Mouse (Mus musculus): Measurements from ENCODE around the gene Cdh3.
"Not testable (repeated sequence)": the region's sequence is repeated elsewhere in the genome, so short reads cannot be mapped to it uniquely, and the experiment has no call there.

Cdh3 gene

GRCm38 (mm10) chr8:106571551-106572172 lies 61.0 kb downstream of the Cdh3 start:
- DNase-seq (ENCODE audit: low read depth, low spot score) = no peak

- not testable (repeated sequence) for DNase-seq (ENCODE audit: low read depth, low spot score)
Measured at GRCm38 (mm10) chr8:106572175-106572574, 61.5 kb downstream of the Cdh3 start.

DNA sequence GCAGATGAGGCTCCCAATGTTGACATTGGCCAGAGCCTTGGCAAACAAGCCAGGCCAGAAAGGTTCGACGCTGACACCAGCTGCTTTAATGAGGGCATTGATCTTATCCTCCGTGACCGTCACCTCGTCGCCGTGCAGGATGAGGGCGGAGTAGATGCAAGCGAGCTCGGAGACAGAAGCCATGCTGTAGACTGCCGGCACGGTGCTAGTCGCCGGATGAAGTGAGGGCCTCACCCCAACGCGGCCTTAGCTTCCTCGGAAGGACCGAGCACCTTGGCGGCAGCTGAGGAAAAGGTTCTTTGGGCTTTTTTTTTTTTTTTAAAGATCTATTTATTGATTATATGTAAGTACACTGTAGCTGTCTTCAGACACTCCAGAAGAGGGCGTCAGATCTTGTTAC lies 62.5 kb downstream of the Cdh3 start, which contains the start of gene Gm10073:
TSS of gene Gm10073 (minus strand) at position 294 of the 400 bp plus-strand sequence.
- DNase-seq (ENCODE audit: low read depth, low spot score) = not testable (repeated sequence)

GRCm38 (mm10) chr8:106574283-106574682 lies 63.6 kb downstream of the Cdh3 start:
- DNase-seq (ENCODE audit: low read depth, low spot score) = no peak

DNA sequence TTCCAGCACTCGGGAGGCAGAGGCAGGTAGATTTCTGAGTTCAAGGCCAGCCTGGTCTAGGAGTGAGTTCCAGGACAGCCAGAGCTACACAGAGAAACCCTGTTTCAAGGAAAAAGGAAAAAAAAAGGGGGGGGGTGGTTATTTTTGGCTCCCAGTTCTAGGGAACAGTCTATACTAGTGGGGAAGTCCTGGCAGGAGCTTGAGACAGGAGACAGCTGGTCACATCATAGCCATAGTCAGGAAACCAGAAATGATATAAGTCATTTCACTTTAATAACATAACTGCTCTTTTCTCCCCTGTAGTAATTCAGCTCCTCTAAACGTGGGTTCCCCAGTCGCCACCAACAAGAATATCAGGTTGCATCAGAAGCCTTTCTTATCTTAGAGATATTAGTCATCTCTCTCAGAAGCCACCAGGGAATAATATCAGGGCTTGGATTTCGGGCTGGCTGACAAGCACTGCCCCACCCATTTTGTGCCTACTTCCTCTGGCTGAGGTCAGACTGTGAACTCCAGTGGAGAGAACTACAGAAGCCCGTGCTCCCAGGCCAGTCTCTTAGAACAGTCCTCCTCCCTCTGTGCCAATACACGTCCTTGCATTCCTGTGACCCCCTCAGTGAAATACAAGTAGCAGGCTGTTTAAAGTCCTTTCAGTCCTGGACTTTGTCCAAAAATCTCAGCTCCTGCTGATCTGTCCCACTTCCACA lies 66.3 kb downstream of the Cdh3 start:
- no peak for DNase-seq (ENCODE audit: low read depth, low spot score)

DNA sequence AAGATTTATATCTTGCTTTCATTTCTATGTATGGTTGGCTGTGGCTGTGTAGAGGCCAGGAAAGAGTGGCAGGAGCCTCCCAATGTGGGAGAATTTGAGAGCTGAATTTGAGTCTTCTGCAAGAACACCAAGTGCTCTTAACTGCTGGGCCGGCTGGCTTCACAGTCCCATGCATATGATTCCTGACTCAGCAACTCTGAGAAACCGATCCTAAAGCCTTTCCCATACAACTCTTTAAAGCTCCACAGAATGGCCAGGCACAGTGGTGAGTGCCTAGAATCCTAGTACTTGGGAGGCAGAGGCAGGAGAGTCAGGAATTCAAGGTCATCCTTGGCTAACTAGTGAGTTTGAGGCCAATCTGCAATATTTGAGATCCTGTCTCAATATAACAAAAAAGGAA lies 68.8 kb downstream of the Cdh3 start:
- no peak for DNase-seq (ENCODE audit: low read depth, low spot score)

DNA sequence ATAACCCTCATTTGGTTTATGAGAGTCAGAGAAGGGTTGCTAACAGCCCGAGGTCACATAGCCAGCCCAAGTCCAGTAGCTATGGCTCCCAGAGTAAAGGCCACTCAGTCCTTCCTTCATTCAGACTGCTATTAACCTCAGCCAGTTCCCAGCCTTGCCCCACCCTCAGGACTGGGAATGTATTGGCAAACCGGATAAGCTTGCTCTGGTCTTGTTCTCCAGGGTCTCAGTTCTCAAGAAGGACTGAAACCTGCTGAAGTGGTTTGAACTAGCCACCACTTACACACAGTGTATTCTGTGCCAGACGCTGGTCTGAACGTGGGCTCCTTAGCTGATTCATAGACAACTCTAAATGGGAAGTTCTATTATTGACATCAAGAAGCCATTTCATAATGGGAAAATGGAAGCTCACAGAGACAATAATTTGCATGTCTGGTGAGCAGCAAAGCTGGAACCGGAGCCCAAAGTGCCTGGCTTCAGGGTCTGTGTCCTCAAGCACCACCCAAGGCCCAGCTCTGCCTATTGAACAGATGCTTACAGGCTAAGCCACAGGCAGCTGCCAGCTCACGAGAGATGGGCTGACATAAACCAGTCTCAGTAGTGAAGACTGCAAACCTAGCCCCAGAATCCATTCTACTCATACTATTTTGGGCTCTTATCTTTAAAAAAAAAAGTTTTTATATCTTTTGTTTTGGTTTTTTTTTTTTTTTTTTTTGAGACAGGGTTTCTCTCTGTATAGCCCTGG lies 70.8 kb downstream of the Cdh3 start:
- DNase-seq (ENCODE audit: low read depth, low spot score) = no peak

DNA sequence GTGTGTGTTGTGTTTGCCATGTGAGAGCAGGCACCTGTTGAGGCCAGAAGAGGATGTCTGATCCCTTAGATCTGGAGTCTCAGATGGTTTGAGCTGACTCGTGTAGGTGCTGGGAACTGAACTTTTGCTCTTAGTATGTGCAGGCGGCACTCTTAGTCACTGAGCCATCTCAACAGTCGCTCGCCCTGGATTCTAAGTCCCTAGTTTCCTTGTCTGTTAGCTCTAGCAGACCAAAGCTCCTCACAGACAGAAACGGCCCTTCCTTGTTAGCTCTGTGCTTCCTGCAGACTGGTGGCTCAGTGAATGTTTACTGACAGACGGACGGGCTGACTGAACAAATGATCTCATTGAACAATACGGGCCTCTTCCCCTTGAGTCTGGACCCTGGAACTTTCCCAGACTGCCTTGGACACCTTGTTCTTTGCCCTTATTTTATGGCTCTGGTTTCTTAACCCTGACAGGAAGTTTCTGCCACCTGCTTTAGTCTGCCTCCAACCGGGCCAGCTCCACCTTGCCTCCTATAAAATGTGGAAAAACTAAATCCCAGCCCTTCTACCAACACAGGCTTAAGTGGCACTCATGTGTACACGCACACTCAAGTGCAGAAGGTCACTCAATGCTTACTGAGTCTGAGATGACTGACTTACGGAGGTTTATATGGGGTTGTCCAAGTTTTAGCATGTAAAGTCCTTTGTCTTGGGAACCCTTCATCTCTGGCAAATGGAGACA lies 74.4 kb downstream of the Cdh3 start:
- no peak for DNase-seq (ENCODE audit: low read depth, low spot score)

- DNase-seq (ENCODE audit: low read depth, low spot score) = no peak
Measured at GRCm38 (mm10) chr8:106585671-106586037, 75.0 kb downstream of the Cdh3 start.

GRCm38 (mm10) chr8:106586896-106587295 lies 76.2 kb downstream of the Cdh3 start:
- no peak for DNase-seq (ENCODE audit: low read depth, low spot score)

GRCm38 (mm10) chr8:106588443-106589431 lies 78.0 kb downstream of the Cdh3 start:
- DNase-seq (ENCODE audit: low read depth, low spot score) = no peak

DNA sequence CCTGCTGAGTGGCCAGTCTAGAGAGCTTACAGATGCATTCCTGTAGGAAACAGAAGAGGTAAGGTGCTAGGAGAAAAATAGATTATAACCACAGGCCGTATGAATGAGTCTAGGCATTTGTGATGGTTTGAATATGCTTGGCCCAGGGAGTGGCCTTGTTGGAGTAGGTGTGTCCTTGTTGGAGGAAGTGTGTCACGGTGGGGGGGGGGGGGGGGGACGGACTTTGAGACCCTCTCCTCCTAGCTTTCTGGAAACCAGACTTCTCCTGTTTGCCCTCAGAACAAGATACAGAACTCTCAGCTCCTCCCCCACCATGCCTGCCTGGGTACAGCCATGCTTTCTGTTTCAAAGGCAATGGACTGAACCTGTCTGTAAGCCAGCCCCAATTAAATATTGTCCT lies 81.8 kb downstream of the Cdh3 start:
- DNase-seq (ENCODE audit: low read depth, low spot score) = no peak

GRCm38 (mm10) chr8:106595623-106596022 lies 84.9 kb downstream of the Cdh3 start:
- not testable (repeated sequence) for DNase-seq (ENCODE audit: low read depth, low spot score)

DNA sequence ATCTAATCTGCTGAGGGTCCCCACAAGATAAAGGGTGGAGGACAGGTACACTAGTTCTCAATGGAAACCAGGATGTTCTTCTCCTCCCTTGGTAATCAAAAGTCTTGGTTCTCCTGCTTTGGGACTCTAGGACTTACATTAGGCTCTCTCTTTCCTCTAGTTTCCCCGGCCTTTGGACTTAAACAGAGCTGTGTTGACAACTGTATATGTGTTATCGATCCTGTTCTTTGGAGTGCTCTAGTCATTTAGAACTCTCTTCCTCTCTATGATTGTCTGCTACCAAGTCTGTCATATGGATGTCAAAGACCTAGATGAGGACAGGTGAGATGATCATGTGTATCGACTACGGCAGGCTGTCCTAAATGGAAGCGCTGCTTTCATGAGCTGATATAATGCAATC lies 86.4 kb downstream of the Cdh3 start:
- no peak for DNase-seq (ENCODE audit: low read depth, low spot score)

DNA sequence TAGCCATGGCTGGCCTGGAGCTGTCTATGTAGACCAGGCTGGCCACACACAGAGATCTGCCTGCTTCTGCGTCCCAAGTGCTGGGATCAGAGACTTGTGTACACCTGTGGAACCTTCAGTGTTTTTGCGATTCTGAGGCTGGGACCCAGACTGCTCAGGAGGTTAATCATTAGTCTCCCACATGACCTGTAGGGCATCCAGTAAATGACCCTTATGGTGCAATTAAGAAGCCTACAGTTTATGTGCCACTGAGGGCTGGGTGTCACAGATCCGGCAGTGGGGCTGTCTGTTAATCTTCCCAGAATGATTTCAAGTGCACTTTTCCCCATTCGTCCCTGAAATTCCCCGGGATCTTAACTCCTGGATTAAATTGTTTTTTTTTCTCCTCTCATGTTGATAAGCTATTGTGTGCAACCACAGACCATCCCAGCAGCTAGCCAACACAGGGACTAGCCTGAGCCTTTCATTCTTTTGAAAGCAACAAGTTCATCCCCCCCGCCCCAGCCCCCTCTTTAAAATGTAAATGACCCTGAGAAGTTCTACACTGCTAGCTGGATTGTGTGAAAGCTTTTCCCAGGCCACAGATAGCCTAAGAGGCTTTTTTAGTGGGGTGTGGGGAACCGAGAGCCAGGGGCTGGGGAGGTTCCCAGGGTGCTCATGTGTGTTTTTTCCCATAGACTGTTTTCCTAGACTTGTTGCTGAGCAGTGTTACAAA lies 88.7 kb downstream of the Cdh3 start:
- no peak for DNase-seq (ENCODE audit: low read depth, low spot score)

- DNase-seq (ENCODE audit: low read depth, low spot score) = no peak
Measured at GRCm38 (mm10) chr8:106603131-106603819, 92.6 kb downstream of the Cdh3 start, which contains the start of gene Cdh1. Gene Cdh1 (plus strand): TSS chr8:106603351.

DNA sequence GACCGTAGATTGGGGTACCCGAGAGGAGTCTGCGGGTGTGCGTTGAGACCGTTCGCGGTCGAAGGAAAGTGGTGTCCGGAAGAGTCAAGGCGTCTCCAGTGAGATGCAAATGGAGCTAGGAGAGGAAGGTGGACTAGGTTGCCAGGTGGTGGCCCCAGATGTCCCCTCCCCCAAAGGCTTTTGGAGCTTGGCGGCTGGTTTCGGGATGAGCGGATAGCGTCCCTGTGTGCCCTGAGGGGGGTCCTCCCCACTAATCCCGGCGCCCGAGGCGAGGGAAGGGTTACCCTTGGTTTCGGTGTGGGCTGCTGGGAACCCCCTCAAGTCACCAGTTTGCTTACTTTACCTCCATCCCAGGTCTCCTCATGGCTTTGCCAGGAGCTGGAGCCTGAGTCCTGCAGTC lies 93.2 kb downstream of the Cdh3 start:
- DNase-seq (ENCODE audit: low read depth, low spot score) = no peak

GRCm38 (mm10) chr8:106605657-106606056 lies 95.0 kb downstream of the Cdh3 start:
- no peak for DNase-seq (ENCODE audit: low read depth, low spot score)

- no peak for DNase-seq (ENCODE audit: low read depth, low spot score)
Measured at GRCm38 (mm10) chr8:106606121-106606520, 95.4 kb downstream of the Cdh3 start.
